Mouse (Mus musculus) right cerebral cortex, postnatal 10 days (tissue): ENCODE data around the gene Vmn2r11.
"Not testable (repeated sequence)": the region's sequence is repeated elsewhere in the genome, so short reads cannot be mapped to it uniquely, and the experiment has no call there.

Source experiments
- DNase-seq, 2 experiments: peaks; one replicate each; pipeline ENCODE4 v3.0.0; 2021; ENCODE audit warnings: low spot score in 2 of 2

The Vmn2r11 gene

DNA sequence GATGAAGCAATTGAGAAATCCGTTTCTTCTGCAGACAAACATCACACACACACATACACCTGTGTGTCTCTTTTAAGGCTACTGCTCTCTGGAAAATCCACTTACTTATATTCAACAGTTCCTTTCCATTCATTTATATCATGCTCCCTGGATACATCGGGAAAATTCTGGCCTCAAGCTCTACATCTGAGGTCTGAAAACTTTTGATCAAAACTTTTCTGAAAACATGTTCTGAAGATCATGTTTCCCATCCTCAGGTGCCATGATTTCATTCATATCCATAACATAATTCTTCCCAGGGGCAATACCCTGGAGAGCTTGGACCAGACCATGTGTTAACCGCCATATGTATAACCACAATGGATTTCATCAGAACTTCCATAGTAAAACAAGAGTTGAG, at the start of gene Vmn2r11:
Gene Vmn2r11, minus strand, starts transcription at position 101 of the 400 bp plus-strand sequence.
- not testable (repeated sequence) for DNase-seq

DNA sequence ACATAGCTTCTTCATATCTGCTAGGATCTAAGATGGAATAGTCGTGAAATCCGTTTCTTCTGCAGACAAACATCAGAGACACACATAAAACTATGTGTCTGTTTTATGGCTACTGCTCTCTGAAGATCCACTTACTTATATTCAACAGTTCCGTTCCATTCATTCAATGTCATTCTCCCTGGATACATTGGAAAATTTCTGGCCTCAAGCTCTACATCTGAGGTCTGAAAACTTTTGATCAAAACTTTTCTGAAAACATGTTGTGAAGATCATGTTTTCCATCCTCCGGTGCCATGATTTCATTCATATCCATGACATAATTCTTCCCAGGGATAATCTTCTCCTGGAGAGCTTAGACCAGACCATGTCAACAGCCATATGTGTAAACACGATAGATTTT, 38.5 kb upstream of the Vmn2r11 start, which contains the start of gene Vmn2r12:
Gene Vmn2r12, minus strand, starts transcription at position 101 of the 400 bp plus-strand sequence.
- not testable (repeated sequence) for DNase-seq

- DNase-seq = not testable (repeated sequence)
These were observed 37.1 kb upstream of the Vmn2r11 start for GRCm38 (mm10) chr5:109096482-109096881.

GRCm38 (mm10) chr5:109072016-109072415, 12.6 kb upstream of the Vmn2r11 start:
- not testable (repeated sequence) for DNase-seq

DNA sequence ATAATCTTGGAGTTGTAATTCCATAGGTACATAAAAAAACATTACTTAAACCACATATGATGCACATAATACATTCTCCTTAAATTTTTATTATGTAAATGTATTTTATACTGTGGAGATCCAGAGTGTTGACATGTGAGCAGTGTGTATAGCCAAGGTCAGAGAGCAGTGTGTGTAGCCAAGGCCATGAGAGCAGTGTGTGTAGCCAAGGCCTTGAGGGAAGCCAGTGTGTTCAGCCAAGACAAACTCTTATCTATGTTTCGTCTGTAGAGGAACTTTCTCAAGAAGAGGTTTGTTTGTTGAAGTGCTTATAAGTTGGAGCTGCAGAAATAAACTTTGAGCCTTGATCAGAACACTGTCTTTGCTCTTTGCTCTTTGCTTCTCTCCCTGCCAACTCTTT, 4.1 kb downstream of the Vmn2r11 start:
- no peak for DNase-seq

GRCm38 (mm10) chr5:109032591-109032990, 26.8 kb downstream of the Vmn2r11 start:
- no peak for DNase-seq

DNA sequence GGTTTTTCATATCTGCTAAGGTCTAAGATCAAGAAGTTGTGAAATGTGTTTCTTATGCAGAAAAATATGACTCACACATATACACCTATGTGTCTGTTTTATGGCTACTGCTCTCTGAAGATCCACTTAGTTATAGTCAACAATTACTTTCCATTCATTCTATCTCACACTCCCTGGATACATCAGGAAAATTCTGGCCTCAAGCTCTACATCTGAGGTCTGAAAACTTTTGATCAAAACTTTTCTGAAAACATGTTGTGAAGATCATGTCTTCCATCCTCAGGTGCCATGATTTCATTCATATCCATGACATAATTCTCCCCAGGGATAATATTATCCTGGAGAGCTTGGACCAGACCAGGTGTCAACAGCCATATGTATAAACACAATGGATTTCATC, 52.9 kb downstream of the Vmn2r11 start, which contains the start of gene Vmn2r10:
Gene Vmn2r10, minus strand, starts transcription at position 101 of the 400 bp plus-strand sequence.
- not testable (repeated sequence) for DNase-seq
